Mouse (Mus musculus) kidney, postnatal 4 days (tissue): ENCODE measurements around the gene Gad1.

Source experiments
- DNase-seq, 2 experiments: peaks; one replicate each; pipeline ENCODE4 v3.0.0; 2021; ENCODE audit warnings: mixed read lengths in 2 of 2

Gad1 gene

GRCm38 (mm10) chr2:70629921-70630320 is 77.0 kb downstream of the Gad1 start:
- DNase-seq, result peak in 1 of 2 experiments; percentile 9

GRCm38 (mm10) chr2:70631321-70631720 is 78.4 kb downstream of the Gad1 start:
- DNase-seq, result no peak

GRCm38 (mm10) chr2:70632412-70632811 is 79.5 kb downstream of the Gad1 start:
- DNase-seq, result no peak

- DNase-seq, result no peak
These were observed 81.3 kb downstream of the Gad1 start for GRCm38 (mm10) chr2:70634028-70634690.

GRCm38 (mm10) chr2:70640968-70641367 is 88.1 kb downstream of the Gad1 start:
- no peak for DNase-seq

GRCm38 (mm10) chr2:70642971-70643565 is 90.2 kb downstream of the Gad1 start:
- peak; percentile 8 to 28 for DNase-seq

- DNase-seq, result no peak
These were observed 92.5 kb downstream of the Gad1 start for GRCm38 (mm10) chr2:70645266-70645780.

GRCm38 (mm10) chr2:70647681-70648080 is 94.8 kb downstream of the Gad1 start:
- DNase-seq, result no peak

- DNase-seq, result no peak
These were observed 95.4 kb downstream of the Gad1 start for GRCm38 (mm10) chr2:70648271-70648670.

- no peak for DNase-seq
These were observed 96.6 kb downstream of the Gad1 start for GRCm38 (mm10) chr2:70649471-70649870.
